Mouse (Mus musculus): ENCODE data around the gene Ooep. TPM values are rescaled to one million over a fixed set of nuclear protein-coding genes. Genes with fewer than 3 reads are reported as not detected.

The Ooep gene
- polyA plus RNA-seq, 1 experiment from 2014 or later = 4.8 TPM

- 88% methylated on average over 10 of the region's 10 CpGs for WGBS
- no peak overlapping the region for H3K4me3 ChIP-seq (ENCODE audit: low read length)
These were observed 15.2 kb upstream of the Ooep start for GRCm38 (mm10) chr9:78393741-78394140.

GRCm38 (mm10) chr9:78389981-78390380, 11.5 kb upstream of the Ooep start:
- WGBS = 62% methylated on average over 5 of the region's 5 CpGs
- peaks cover 17% of the 10 kb centered on the region for H3K27me3 ChIP-seq (replicated peaks; ENCODE audit: control insufficient read depth, insufficient read depth, low read length)
- H3K9ac ChIP-seq (ENCODE audit: low read depth, low read length) = no peak overlapping the region
- H3K36me3 ChIP-seq (ENCODE audit: control insufficient read depth, insufficient read depth, low read length) = no peaks in the 10 kb centered on the region
- no peak overlapping the region for H3K4me2 ChIP-seq (ENCODE audit: low read length)
- ATAC-seq = no peak
- no peak overlapping the region for H3K4me3 ChIP-seq (ENCODE audit: low read length)
- no peak overlapping the region for H3K27ac ChIP-seq (ENCODE audit: low read depth, low read length)
- no peaks in the 10 kb centered on the region for H3K9me3 ChIP-seq (ENCODE audit: control insufficient read depth, low read length)
- no peaks in the 10 kb centered on the region for H3K4me1 ChIP-seq (ENCODE audit: control insufficient read depth, insufficient read depth, low read depth, low read length)

More at GRCm38 (mm10) chr9:78393741-78394140, 15.2 kb upstream of the Ooep start:
- peaks cover 32% of the 10 kb centered on the region for H3K27me3 ChIP-seq (replicated peaks; ENCODE audit: control insufficient read depth, insufficient read depth, low read length)
- no peak for ATAC-seq
- no peaks in the 10 kb centered on the region for H3K9me3 ChIP-seq (ENCODE audit: control insufficient read depth, low read length)
- no peak overlapping the region for H3K9ac ChIP-seq (ENCODE audit: low read depth, low read length)
- peaks cover 8% of the 10 kb centered on the region for H3K4me1 ChIP-seq (ENCODE audit: control insufficient read depth, insufficient read depth, low read depth, low read length)
- no peaks in the 10 kb centered on the region for H3K36me3 ChIP-seq (ENCODE audit: control insufficient read depth, insufficient read depth, low read length)
- no peak overlapping the region for H3K27ac ChIP-seq (ENCODE audit: low read depth, low read length)
- H3K4me2 ChIP-seq (ENCODE audit: low read length) = no peak overlapping the region

GRCm38 (mm10) chr9:78386947-78387346, 8.4 kb upstream of the Ooep start:
- WGBS = 92% methylated on average over 7 of the region's 7 CpGs
- no peak overlapping the region for H3K9ac ChIP-seq (ENCODE audit: low read depth, low read length)
- no peak for ATAC-seq
- no peaks in the 10 kb centered on the region for H3K36me3 ChIP-seq (ENCODE audit: control insufficient read depth, insufficient read depth, low read length)
- no peaks in the 10 kb centered on the region for H3K9me3 ChIP-seq (ENCODE audit: control insufficient read depth, low read length)
- no peaks in the 10 kb centered on the region for H3K4me1 ChIP-seq (ENCODE audit: control insufficient read depth, insufficient read depth, low read depth, low read length)
- no peak overlapping the region for H3K4me3 ChIP-seq (ENCODE audit: low read length)
- H3K4me2 ChIP-seq (ENCODE audit: low read length) = no peak overlapping the region
- no peaks in the 10 kb centered on the region for H3K27me3 ChIP-seq (replicated peaks; ENCODE audit: control insufficient read depth, insufficient read depth, low read length)
- no peak overlapping the region for H3K27ac ChIP-seq (ENCODE audit: low read depth, low read length)

- H3K9me3 ChIP-seq (ENCODE audit: control insufficient read depth, low read length) = no peaks in the 10 kb centered on the region
- WGBS = 58% methylated on average over 3 of the region's 3 CpGs
- no peaks in the 10 kb centered on the region for H3K4me1 ChIP-seq (ENCODE audit: control insufficient read depth, insufficient read depth, low read depth, low read length)
- ATAC-seq = no peak
- H3K4me2 ChIP-seq (ENCODE audit: low read length) = no peak overlapping the region
- no peak overlapping the region for H3K27ac ChIP-seq (ENCODE audit: low read depth, low read length)
- no peaks in the 10 kb centered on the region for H3K36me3 ChIP-seq (ENCODE audit: control insufficient read depth, insufficient read depth, low read length)
- H3K27me3 ChIP-seq (replicated peaks; ENCODE audit: control insufficient read depth, insufficient read depth, low read length) = no peaks in the 10 kb centered on the region
- H3K4me3 ChIP-seq (ENCODE audit: low read length) = no peak overlapping the region
- H3K9ac ChIP-seq (ENCODE audit: low read depth, low read length) = no peak overlapping the region
These were observed 7.4 kb upstream of the Ooep start for GRCm38 (mm10) chr9:78385893-78386292.

- H3K27me3 ChIP-seq (replicated peaks; ENCODE audit: control insufficient read depth, insufficient read depth, low read length) = no peaks in the 10 kb centered on the region
- no peaks in the 10 kb centered on the region for H3K36me3 ChIP-seq (ENCODE audit: control insufficient read depth, insufficient read depth, low read length)
- WGBS = 36% methylated on average over 8 of the region's 8 CpGs
- peak overlapping the region; percentile 60; the same call in 1 of the 2 replicates for H3K9ac ChIP-seq (ENCODE audit: low read depth, low read length)
- no peaks in the 10 kb centered on the region for H3K9me3 ChIP-seq (ENCODE audit: control insufficient read depth, low read length)
- H3K4me3 ChIP-seq (ENCODE audit: low read length) = peak overlapping the region; percentile 40
- no peak overlapping the region for H3K27ac ChIP-seq (ENCODE audit: low read depth, low read length)
- no peak for ATAC-seq
- H3K4me2 ChIP-seq (ENCODE audit: low read length) = peak overlapping the region; percentile 56
- H3K4me1 ChIP-seq (ENCODE audit: control insufficient read depth, insufficient read depth, low read depth, low read length) = peaks cover 8% of the 10 kb centered on the region
These were observed 979 bp downstream of the Ooep start for GRCm38 (mm10) chr9:78377546-78377945.

GRCm38 (mm10) chr9:78375486-78375885, 3.0 kb downstream of the Ooep start:
- Histone ChIP-seq H3K4me3 (ENCODE audit: low read length) (no peak overlapping the region), H3K9ac (ENCODE audit: low read depth, low read length) (no peak overlapping the region), H3K9me3 (ENCODE audit: control insufficient read depth, low read length) (no peaks in the 10 kb centered on the region), H3K4me2 (ENCODE audit: low read length) (no peak overlapping the region), H3K36me3 (ENCODE audit: control insufficient read depth, insufficient read depth, low read length) (no peaks in the 10 kb centered on the region), H3K27ac (ENCODE audit: low read depth, low read length) (no peak overlapping the region), H3K27me3 (replicated peaks; ENCODE audit: control insufficient read depth, insufficient read depth, low read length) (no peaks in the 10 kb centered on the region), H3K4me1 (ENCODE audit: control insufficient read depth, insufficient read depth, low read depth, low read length) (peaks cover 8% of the 10 kb centered on the region)
- WGBS = 81% methylated on average over 4 of the region's 4 CpGs
- no peak for ATAC-seq

GRCm38 (mm10) chr9:78374885-78375389, 3.6 kb downstream of the Ooep start:
- no peak overlapping the region for H3K9ac ChIP-seq (ENCODE audit: low read depth, low read length)
- WGBS = 71% methylated on average over 1 of the region's 1 CpGs
- no peak overlapping the region for H3K4me2 ChIP-seq (ENCODE audit: low read length)
- H3K36me3 ChIP-seq (ENCODE audit: control insufficient read depth, insufficient read depth, low read length) = no peaks in the 10 kb centered on the region
- ATAC-seq = no peak
- H3K4me3 ChIP-seq (ENCODE audit: low read length) = no peak overlapping the region
- H3K9me3 ChIP-seq (ENCODE audit: control insufficient read depth, low read length) = no peaks in the 10 kb centered on the region
- H3K27me3 ChIP-seq (replicated peaks; ENCODE audit: control insufficient read depth, insufficient read depth, low read length) = no peaks in the 10 kb centered on the region
- H3K4me1 ChIP-seq (ENCODE audit: control insufficient read depth, insufficient read depth, low read depth, low read length) = peaks cover 8% of the 10 kb centered on the region
- H3K27ac ChIP-seq (ENCODE audit: low read depth, low read length) = no peak overlapping the region

- no peaks in the 10 kb centered on the region for H3K36me3 ChIP-seq (ENCODE audit: control insufficient read depth, insufficient read depth, low read length)
- H3K4me1 ChIP-seq (ENCODE audit: control insufficient read depth, insufficient read depth, low read depth, low read length) = peaks cover 8% of the 10 kb centered on the region
- H3K9ac ChIP-seq (ENCODE audit: low read depth, low read length) = no peak overlapping the region
- H3K9me3 ChIP-seq (ENCODE audit: control insufficient read depth, low read length) = no peaks in the 10 kb centered on the region
- no peak for ATAC-seq
- H3K27ac ChIP-seq (ENCODE audit: low read depth, low read length) = no peak overlapping the region
- H3K27me3 ChIP-seq (replicated peaks; ENCODE audit: control insufficient read depth, insufficient read depth, low read length) = no peaks in the 10 kb centered on the region
- WGBS = 66% methylated on average over 5 of the region's 5 CpGs
- H3K4me3 ChIP-seq (ENCODE audit: low read length) = no peak overlapping the region
- H3K4me2 ChIP-seq (ENCODE audit: low read length) = no peak overlapping the region
These were observed 4.1 kb downstream of the Ooep start for GRCm38 (mm10) chr9:78374397-78374796.

GRCm38 (mm10) chr9:78372827-78373504, 5.6 kb downstream of the Ooep start:
- no peak overlapping the region for H3K4me3 ChIP-seq (ENCODE audit: low read length)
- H3K4me1 ChIP-seq (ENCODE audit: control insufficient read depth, insufficient read depth, low read depth, low read length) = peaks cover 5% of the 10 kb centered on the region
- 81% methylated on average over 10 of the region's 10 CpGs for WGBS
- H3K27me3 ChIP-seq (replicated peaks; ENCODE audit: control insufficient read depth, insufficient read depth, low read length) = no peaks in the 10 kb centered on the region
- H3K9ac ChIP-seq (ENCODE audit: low read depth, low read length) = no peak overlapping the region
- no peaks in the 10 kb centered on the region for H3K36me3 ChIP-seq (ENCODE audit: control insufficient read depth, insufficient read depth, low read length)
- H3K4me2 ChIP-seq (ENCODE audit: low read length) = no peak overlapping the region
- H3K27ac ChIP-seq (ENCODE audit: low read depth, low read length) = no peak overlapping the region
- no peaks in the 10 kb centered on the region for H3K9me3 ChIP-seq (ENCODE audit: control insufficient read depth, low read length)
- no peak for ATAC-seq
